Mouse (Mus musculus): ENCODE data around the gene Pea15a. TPM values are rescaled to one million over a fixed set of nuclear protein-coding genes. Genes with fewer than 3 reads are reported as not detected.
"Not testable (repeated sequence)": the region's sequence is repeated elsewhere in the genome, so short reads cannot be mapped to it uniquely, and the experiment has no call there.

The Pea15a gene
- polyA plus RNA-seq (2014; fragmentation: Nextera tagmentation; extraction: Ambion mirVana), result 363 and 428 TPM in 2 replicates

DNA sequence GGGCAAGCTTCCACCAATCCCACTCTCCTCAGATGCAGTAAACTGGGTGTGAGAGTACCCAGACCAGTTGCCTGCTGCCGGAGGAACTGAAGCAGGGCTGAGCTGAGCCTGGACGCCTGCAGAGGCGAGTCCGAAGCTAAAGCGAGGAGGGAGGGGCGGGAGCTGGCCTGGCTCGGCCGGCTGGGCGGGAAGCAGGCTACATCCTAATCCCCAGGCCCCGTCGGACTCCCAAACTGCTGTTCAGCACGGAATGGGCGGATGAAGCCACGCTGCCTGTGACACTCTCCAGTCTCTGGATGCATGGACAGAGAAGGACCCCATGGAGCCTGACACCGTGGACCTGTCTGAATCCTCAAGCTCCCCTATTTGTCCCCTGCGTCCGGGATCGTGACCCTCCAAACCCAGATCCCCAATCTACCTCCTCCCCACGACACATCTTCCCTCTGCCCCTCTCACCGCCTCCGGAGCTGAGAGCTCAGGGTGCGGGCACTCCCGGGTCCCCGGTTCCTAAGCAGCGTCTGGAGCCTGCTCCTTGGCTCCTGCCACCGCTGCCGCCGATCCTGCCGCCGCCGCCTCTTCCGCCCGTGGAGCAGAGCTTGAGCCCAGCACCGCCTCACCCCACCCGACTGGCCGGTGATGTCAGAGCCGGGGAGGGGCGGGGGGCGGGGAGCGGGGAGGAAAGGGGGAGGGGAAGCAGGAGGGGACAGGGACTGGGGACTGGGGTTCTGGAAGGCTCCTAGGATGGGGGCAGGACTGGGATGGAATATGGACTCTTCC is at the start of gene Pea15a:
Gene Pea15a, minus strand, starts transcription at position 664 of the 777 bp plus-strand sequence.
- peak within 1 kb of the TSS; percentile 88 for H3K4me3 ChIP-seq (replicated peaks; ENCODE audit: low read length)
- H3K27me3 ChIP-seq (ENCODE audit: control insufficient read depth, insufficient read depth, low read length), result no peaks in the 10 kb centered on the region
- H3K4me2 ChIP-seq (replicated peaks), result peak within 1 kb of the TSS; percentile 94
- H3K36me3 ChIP-seq (replicated peaks; ENCODE audit: control insufficient read depth, insufficient read depth), result no peaks in the 10 kb centered on the region
- peak; percentile 82 for DNase-seq (ENCODE audit: low spot score)
- ATAC-seq (ENCODE audit: low FRiP score), result peak; percentile 79
- no peaks in the 10 kb centered on the region for H3K9me3 ChIP-seq (ENCODE audit: control insufficient read depth, low read length)
- WGBS, result under 1% methylated on average over 36 of the region's 40 CpGs
- H3K4me1 ChIP-seq (replicated peaks; ENCODE audit: control insufficient read depth, insufficient read depth, low read length), result peaks cover 56% of the 10 kb centered on the region
- H3K9ac ChIP-seq, result peak within 1 kb of the TSS; percentile 98
- peak within 1 kb of the TSS; percentile 97 for H3K27ac ChIP-seq

DNA sequence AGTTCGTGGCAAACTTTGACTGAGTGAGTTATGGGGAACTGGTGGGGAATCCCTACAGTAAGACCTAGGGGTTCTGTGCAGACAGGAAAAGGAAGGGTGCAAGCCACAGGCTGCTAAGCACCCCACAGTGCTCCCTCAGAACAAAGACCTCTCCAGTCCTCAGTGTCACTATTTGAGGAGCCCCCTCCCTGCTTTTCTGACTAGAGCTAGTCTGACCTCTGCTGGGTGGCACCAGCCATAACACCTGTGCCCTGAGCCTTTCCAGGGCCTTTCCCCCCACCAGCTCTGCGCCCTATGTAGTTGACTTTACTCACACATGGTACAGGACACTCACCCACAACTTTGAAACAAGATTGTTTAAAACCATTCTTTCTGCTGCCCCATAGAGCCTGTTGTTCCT is 41.1 kb upstream of the Pea15a start:
- peak; percentile 60; the same call in 1 of the 2 replicates for ATAC-seq (ENCODE audit: low FRiP score)

DNA sequence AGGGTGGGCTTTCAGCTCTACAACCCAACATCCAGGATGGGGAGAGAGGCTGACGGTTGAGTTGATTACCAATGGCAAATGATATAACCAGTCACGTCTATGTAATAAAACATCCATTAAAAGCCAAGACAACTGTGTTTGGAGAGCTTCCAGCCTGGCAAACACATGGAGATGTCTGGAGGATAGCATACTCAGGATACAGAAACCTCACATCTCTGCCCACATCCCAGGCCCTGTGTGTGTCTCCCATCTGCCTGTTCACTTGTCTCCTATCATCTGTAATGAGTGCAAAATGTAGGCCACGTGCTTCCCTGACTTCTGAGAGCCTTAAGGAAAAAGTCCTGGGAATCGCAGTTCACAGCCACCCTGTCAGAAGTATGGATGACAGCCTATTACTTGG is 40.6 kb upstream of the Pea15a start:
- ATAC-seq (ENCODE audit: low FRiP score), result no peak
- Histone ChIP-seq H3K27me3 (ENCODE audit: control insufficient read depth, insufficient read depth, low read length) (peaks cover 11% of the 10 kb centered on the region; the same call in 1 of the 2 replicates), H3K9me3 (ENCODE audit: control insufficient read depth, low read length) (no peaks in the 10 kb centered on the region), H3K36me3 (replicated peaks; ENCODE audit: control insufficient read depth, insufficient read depth) (no peaks in the 10 kb centered on the region), H3K4me1 (replicated peaks; ENCODE audit: control insufficient read depth, insufficient read depth, low read length) (no peaks in the 10 kb centered on the region), H3K9ac (no peak overlapping the region), H3K4me3 (replicated peaks; ENCODE audit: low read length) (no peak overlapping the region), H3K27ac (no peak overlapping the region), H3K4me2 (replicated peaks) (no peak overlapping the region)
- no peak for DNase-seq (ENCODE audit: low spot score)
- 71% methylated on average over 4 of the region's 4 CpGs for WGBS

More for the DNA sequence above, 41.1 kb upstream of the Pea15a start:
- Histone ChIP-seq H3K4me3 (replicated peaks; ENCODE audit: low read length) (no peak overlapping the region), H3K27ac (no peak overlapping the region), H3K4me1 (replicated peaks; ENCODE audit: control insufficient read depth, insufficient read depth, low read length) (no peaks in the 10 kb centered on the region), H3K36me3 (replicated peaks; ENCODE audit: control insufficient read depth, insufficient read depth) (no peaks in the 10 kb centered on the region), H3K27me3 (ENCODE audit: control insufficient read depth, insufficient read depth, low read length) (peaks cover 11% of the 10 kb centered on the region; the same call in 1 of the 2 replicates), H3K4me2 (replicated peaks) (no peak overlapping the region), H3K9ac (no peak overlapping the region), H3K9me3 (ENCODE audit: control insufficient read depth, low read length) (no peaks in the 10 kb centered on the region)
- WGBS, result 54% methylated on average over 2 of the region's 2 CpGs
- DNase-seq (ENCODE audit: low spot score), result no peak

DNA sequence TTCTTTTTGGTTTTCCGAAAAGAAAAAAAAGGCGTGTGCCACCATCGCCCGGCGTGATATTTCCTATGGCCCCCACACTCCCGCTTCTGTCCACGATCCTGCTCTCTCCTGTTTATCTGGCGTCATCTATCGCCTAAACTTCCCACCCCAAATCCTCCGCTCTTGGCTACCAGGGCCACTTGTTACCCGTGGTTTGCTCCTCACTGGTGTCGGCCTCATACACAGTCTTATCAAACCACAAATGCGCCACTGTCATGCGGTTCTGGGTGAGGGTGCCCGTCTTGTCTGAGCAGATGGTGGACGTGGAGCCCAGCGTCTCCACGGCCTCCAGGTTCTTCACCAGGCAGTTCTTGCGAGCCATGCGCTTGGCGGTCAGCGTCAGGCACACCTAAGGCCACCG is 38.0 kb upstream of the Pea15a start:
- H3K36me3 ChIP-seq (replicated peaks; ENCODE audit: control insufficient read depth, insufficient read depth); H3K4me1 ChIP-seq (replicated peaks; ENCODE audit: control insufficient read depth, insufficient read depth, low read length); H3K4me3 ChIP-seq (replicated peaks; ENCODE audit: low read length); H3K27ac ChIP-seq; DNase-seq (ENCODE audit: low spot score); H3K9me3 ChIP-seq (ENCODE audit: control insufficient read depth, low read length); ATAC-seq (ENCODE audit: low FRiP score); H3K9ac ChIP-seq: not testable (repeated sequence)
- 41% methylated on average over 23 of the region's 23 CpGs for WGBS
- H3K27me3 ChIP-seq (ENCODE audit: control insufficient read depth, insufficient read depth, low read length), result peaks cover 11% of the 10 kb centered on the region; the same call in 1 of the 2 replicates
- H3K4me2 ChIP-seq (replicated peaks), result 0 out of 2 replicates have a peak overlapping the region, but pooled peaks have one; percentile 11

DNA sequence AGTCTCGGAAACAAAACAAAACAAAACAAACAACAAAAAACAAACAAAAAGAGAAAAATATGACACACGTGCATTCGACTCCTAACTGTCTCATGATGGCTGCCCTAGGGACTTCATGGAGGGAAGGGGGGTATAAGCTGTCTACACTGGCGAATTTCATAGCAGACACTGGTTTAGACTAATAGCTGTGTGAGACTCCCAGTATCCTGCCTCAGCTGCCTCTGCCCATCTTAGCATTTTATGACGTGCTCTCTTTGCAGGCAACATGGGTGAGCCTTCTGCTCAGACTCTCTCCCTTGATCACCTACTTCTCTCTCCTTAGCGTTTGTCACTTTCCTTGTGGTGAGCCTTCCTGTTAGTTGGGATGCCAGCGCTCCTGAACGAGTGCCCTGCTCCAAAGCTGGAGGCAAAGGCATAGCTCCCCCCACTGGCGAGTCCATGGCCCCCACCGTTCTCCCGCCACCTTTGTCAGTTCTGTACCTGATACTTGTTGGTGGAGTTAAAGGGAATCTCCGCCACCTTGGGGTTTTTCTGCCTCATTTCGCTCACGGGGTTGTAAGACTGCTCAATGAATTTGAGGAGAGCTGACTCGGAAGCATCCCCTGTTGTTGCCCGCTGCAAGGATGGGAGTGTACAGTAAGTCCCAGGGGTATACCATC is 37.1 kb upstream of the Pea15a start:
- Histone ChIP-seq H3K4me3 (replicated peaks; ENCODE audit: low read length) (no peak overlapping the region), H3K4me1 (replicated peaks; ENCODE audit: control insufficient read depth, insufficient read depth, low read length) (no peaks in the 10 kb centered on the region), H3K9me3 (ENCODE audit: control insufficient read depth, low read length) (no peaks in the 10 kb centered on the region), H3K36me3 (replicated peaks; ENCODE audit: control insufficient read depth, insufficient read depth) (no peaks in the 10 kb centered on the region), H3K27me3 (ENCODE audit: control insufficient read depth, insufficient read depth, low read length) (peaks cover 11% of the 10 kb centered on the region; the same call in 1 of the 2 replicates), H3K27ac (no peak overlapping the region), H3K4me2 (replicated peaks) (no peak overlapping the region), H3K9ac (no peak overlapping the region)
- WGBS, result 31% methylated on average over 16 of the region's 16 CpGs
- ATAC-seq (ENCODE audit: low FRiP score), result no peak
- no peak for DNase-seq (ENCODE audit: low spot score)

DNA sequence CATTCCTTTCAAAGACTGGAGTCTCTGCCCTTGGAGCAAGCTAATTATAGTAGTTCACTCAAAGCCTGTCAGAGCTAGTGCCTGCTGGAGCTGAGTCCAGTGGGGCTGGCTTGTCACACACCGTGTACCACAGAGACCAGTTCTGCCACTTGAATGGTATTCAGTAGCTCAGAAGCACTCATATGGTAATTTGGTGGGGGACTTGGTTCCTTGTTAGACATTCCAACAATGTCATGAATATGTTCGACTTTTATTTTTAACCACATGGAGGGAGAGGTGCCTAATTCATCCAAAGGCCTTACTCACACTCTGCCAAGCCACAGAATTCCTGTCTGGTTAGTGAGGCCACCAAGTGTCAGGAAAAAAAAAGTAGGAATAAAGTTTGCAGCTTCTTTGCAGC is 35.8 kb upstream of the Pea15a start:
- no peaks in the 10 kb centered on the region for H3K4me1 ChIP-seq (replicated peaks; ENCODE audit: control insufficient read depth, insufficient read depth, low read length)
- WGBS, result 9% methylated on average over 2 of the region's 2 CpGs

DNA sequence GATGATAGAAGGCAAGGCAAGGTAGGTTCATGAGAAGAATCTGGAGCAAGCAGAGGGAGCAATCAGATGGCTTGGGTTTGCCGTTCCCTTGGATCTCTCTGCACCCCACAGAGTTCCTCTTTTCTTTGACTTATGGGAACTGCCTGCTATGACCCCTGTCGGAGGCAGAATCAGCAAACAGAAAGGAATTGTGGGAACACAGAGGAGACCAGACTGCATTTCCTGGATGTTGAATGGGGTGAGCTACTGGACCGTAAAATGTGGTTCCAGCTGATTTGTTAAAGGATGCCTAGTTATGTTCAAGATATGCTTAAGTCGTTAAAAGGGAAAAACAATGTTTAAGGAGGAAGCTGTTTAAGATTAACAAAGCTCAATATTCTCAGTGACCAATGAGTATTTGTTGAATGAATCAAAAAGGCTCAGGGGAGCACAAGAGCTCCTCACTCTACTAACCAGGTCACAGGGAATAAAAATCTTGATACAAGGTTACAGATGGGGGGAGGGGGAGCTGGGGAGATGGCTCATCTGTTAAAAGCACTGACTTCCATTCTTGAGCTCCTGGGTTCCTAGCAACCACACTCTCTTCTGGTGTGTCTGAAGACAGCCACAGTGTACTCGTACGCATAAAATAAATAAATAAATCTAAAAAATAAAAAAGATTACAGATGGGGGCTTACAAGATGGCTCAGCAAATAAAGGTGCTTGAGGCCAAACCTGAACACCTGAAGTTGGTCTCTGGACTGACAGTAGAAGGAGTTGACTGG is 34.5 kb upstream of the Pea15a start:
- Histone ChIP-seq H3K27ac (no peak overlapping the region), H3K36me3 (replicated peaks; ENCODE audit: control insufficient read depth, insufficient read depth) (no peaks in the 10 kb centered on the region), H3K4me2 (replicated peaks) (no peak overlapping the region), H3K4me1 (replicated peaks; ENCODE audit: control insufficient read depth, insufficient read depth, low read length) (no peaks in the 10 kb centered on the region), H3K27me3 (ENCODE audit: control insufficient read depth, insufficient read depth, low read length) (peaks cover 11% of the 10 kb centered on the region; the same call in 1 of the 2 replicates), H3K9me3 (ENCODE audit: control insufficient read depth, low read length) (no peaks in the 10 kb centered on the region), H3K4me3 (replicated peaks; ENCODE audit: low read length) (no peak overlapping the region), H3K9ac (no peak overlapping the region)
- 12% methylated on average over 6 of the region's 6 CpGs for WGBS
- no peak for ATAC-seq (ENCODE audit: low FRiP score)
- DNase-seq (ENCODE audit: low spot score), result no peak

More for the DNA sequence above, 35.8 kb upstream of the Pea15a start:
- Histone ChIP-seq H3K27ac (no peak overlapping the region), H3K9ac (no peak overlapping the region), H3K27me3 (ENCODE audit: control insufficient read depth, insufficient read depth, low read length) (peaks cover 11% of the 10 kb centered on the region; the same call in 1 of the 2 replicates), H3K9me3 (ENCODE audit: control insufficient read depth, low read length) (no peaks in the 10 kb centered on the region), H3K4me3 (replicated peaks; ENCODE audit: low read length) (no peak overlapping the region), H3K36me3 (replicated peaks; ENCODE audit: control insufficient read depth, insufficient read depth) (no peaks in the 10 kb centered on the region), H3K4me2 (replicated peaks) (no peak overlapping the region)
- ATAC-seq (ENCODE audit: low FRiP score) (peak; percentile 85), DNase-seq (ENCODE audit: low spot score) (no peak)

DNA sequence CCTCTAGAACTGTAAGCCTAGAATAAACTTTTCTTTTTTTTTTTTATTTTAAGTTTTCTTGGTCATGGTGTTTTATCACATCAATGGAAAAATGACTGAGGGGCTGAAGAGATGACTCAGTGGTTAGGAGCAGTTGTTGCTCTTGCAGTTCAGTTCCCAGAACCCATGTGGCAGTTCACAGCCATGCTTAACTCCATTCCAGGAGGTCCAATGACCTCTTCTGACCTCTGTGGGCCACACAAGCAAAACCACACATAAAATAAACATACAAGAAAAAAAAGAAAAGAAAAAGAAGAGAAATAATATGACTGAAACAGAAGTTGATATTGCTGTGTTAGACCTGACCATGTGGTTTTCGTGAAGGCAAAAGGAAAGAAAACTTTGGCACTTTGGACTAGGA is 22.6 kb upstream of the Pea15a start:
- Histone ChIP-seq H3K4me3 (replicated peaks; ENCODE audit: low read length) (no peak overlapping the region), H3K9me3 (ENCODE audit: control insufficient read depth, low read length) (no peaks in the 10 kb centered on the region), H3K4me1 (replicated peaks; ENCODE audit: control insufficient read depth, insufficient read depth, low read length) (no peaks in the 10 kb centered on the region), H3K9ac (no peak overlapping the region), H3K36me3 (replicated peaks; ENCODE audit: control insufficient read depth, insufficient read depth) (no peaks in the 10 kb centered on the region), H3K27me3 (ENCODE audit: control insufficient read depth, insufficient read depth, low read length) (no peaks in the 10 kb centered on the region), H3K27ac (no peak overlapping the region), H3K4me2 (replicated peaks) (no peak overlapping the region)
- no peak for ATAC-seq (ENCODE audit: low FRiP score)
- 88% methylated on average over 1 of the region's 1 CpGs for WGBS
- DNase-seq (ENCODE audit: low spot score), result no peak

DNA sequence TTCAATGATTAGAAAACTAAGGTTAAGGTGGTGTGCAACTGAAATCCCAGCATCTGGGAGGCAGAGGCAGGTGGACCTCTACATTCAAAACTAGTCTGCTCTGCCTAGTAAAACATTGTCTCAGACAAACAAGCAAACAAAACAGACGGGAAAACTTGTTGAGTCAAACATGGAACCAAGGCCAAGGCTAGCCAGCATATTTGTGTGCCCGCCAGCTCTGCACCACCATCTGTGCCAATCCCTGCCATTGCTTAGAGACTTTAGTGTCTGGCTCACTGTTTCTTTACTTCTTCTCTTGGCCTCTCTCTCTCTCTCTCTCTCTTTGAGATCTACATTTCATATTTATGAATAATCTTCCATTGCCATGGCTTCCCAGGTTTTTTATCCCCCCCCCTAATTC is 21.6 kb upstream of the Pea15a start:
- no peak overlapping the region for H3K4me3 ChIP-seq (replicated peaks; ENCODE audit: low read length)
- H3K27ac ChIP-seq, result no peak overlapping the region
- H3K9me3 ChIP-seq (ENCODE audit: control insufficient read depth, low read length), result no peaks in the 10 kb centered on the region
- H3K4me1 ChIP-seq (replicated peaks; ENCODE audit: control insufficient read depth, insufficient read depth, low read length), result no peaks in the 10 kb centered on the region
- ATAC-seq (ENCODE audit: low FRiP score), result no peak
- H3K9ac ChIP-seq, result no peak overlapping the region
- 85% methylated on average over 2 of the region's 2 CpGs for WGBS
- H3K27me3 ChIP-seq (ENCODE audit: control insufficient read depth, insufficient read depth, low read length), result no peaks in the 10 kb centered on the region
- no peak overlapping the region for H3K4me2 ChIP-seq (replicated peaks)
- no peaks in the 10 kb centered on the region for H3K36me3 ChIP-seq (replicated peaks; ENCODE audit: control insufficient read depth, insufficient read depth)
- no peak for DNase-seq (ENCODE audit: low spot score)
